Mouse (Mus musculus): ENCODE data around the gene Sult1c2. TPM values are rescaled to one million over a fixed set of nuclear protein-coding genes. Genes with fewer than 3 reads are reported as not detected.
"Not testable (repeated sequence)": the region's sequence is repeated elsewhere in the genome, so short reads cannot be mapped to it uniquely, and the experiment has no call there.

The Sult1c2 gene
- total RNA-seq (2021): not detected
- long read RNA-seq, experiment 1: 0 reads
- long read RNA-seq, experiment 2: 0 reads

DNA sequence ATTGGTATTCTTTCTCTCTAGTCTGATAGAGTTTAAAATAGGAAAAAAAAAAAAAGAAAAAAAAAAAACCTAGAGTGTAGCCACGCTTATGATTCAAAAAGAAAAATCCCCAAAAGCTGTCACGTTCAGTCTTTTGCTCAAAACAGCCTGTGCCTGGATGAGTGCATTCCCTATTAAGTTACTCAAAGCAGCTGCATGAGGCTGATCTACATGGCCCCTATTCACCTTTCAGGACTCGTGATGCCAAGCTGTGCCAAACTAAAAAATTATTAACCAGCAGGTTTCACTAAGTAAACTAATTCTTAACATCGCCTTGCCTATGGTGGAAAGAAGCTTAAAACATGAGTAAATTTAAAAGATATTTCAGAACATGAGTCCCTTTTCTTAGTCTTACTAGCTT lies at the start of gene Sult1c2:
Sult1c2 (minus strand) TSS at position 134 of the 400 bp plus-strand sequence.
- no peak for DNase-seq (ENCODE audit: low spot score)

DNA sequence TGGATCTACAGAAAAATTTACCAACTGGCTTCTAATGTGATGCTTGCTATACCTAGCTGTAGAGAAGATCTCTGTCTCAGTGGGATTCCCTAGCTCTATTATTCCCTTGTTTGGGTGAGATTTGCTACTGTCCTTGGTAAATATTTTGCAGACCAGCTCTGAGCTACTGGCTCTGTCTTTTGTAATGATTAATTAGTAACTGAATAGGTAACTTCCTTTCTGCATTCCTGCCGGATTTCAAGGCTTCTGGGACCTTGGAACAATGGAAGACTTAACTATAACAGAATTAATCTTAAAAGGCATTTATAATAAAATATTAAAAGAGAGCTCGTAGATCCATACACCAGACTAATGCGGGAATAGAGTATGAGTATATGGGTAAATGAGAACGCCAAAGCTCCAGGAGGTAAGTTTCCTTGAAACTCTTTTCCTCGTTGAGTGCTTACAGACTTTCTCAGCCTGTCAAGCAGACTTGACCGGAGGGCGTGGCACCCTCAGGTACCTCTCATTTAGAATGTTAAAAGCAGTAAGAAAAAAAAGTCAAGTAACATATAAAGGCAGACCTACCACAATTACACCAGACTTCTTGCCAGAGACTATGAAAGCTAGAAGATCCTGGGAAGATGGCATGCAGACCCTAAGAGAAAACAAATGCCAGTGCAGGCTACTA lies 33.0 kb upstream of the Sult1c2 start:
- DNase-seq (ENCODE audit: low spot score): not testable (repeated sequence)

DNA sequence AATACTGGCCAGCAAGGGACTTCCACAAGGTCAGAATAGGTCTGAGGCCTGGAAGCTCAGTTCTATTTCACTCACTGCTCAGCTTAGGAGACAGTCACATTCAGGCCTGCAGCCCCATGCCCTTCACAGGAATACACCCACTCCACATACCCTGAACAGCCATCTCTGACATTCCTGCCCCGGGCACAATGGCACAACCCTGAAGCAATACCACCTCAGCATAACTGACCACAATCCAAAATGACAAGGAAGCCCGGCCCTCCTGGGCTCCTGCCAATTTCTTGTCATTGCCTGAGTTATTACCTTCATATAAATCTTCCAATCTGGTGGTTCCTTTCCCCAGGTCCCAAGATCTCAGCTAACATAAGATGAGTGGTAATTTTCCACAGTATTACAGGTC lies 28.3 kb upstream of the Sult1c2 start:
- no peak for DNase-seq (ENCODE audit: low spot score)

DNA sequence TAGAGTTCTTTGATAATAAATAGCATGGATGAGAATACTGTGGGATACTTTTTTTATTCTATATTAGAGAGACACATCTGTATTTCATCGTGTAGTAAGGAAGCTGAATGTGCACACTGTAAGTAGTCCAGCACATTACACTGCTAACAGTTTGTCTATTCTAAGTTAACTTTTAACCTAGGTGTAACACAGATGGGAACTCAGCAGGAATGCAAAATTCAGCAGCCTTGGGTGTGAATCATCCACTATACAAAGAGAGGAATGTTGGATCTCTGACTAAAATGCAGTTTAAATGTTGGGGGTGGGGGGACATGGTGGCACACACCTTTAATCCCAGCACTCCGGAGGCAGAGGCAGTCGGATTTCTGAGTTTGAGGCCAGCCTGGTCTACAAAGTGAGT lies 26.1 kb upstream of the Sult1c2 start:
- DNase-seq (ENCODE audit: low spot score): no peak

DNA sequence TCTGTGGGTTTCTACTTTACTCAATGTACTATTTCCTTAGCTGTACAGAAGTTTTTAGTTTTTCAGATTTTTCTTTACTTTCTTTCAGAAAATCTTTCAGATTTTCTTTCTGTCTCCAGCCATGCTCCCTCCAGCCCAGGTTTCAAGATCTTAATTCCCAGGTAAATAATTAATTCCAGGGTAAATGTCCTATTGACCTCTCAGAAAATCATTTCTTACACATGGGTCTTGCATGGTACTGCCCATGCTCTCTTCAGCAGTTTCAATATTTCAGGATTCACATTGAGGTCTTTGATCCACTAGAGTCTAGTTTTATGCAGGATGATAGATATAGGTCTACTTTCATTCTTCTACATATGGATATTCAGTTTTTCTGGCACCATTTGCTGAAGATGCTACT lies 23.8 kb upstream of the Sult1c2 start:
- DNase-seq (ENCODE audit: low spot score): no peak

DNA sequence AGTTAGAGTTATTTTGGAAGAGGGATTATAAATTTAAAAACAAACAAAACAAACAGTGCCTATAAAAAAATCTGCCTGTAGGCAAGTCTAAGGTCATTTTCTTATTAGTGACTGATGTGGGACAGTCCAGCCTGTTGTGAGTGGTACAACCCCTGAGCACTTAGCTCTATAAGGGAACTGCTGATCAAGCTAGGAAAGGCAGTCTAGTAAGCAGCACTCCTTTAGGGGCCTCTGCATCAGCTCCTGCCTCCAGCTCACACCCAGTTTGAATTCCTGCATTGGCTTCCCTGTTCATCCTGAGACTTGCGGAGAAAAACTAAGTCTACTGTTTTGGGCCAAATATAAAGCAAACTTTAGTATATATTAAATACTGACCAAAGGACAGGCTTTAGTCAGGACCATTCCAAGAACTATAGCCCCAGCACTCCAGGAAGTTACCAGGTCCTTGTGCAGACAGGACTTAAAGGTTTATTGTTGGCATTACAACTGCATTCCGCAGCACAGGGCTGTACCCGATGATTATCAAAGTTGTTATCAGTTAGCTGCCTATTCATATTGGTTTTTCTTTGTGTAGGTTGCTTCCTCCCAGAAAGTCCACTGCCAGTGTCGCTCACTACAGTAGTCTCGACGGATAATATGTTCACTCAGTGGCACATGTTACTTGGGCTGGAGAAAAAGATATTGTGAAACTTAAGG lies 19.3 kb upstream of the Sult1c2 start:
- DNase-seq (ENCODE audit: low spot score): no peak

DNA sequence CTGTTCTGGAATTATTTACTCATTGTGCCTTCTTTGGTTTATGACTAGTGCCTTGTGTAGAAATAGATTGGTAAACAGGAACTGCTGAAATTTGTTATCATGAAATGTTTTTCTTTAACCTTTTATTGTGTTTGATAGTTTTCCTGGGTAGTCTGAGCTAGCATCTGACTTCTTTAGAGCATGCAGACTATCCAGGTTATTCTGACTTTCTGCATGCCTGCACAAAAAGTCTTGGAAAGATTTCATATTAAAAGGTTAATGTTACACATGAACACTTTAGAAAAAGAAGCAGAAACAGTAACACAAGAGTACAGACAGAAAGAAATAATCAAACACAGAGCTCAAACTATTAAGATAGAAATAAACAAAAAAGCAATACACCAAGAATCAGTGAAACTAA lies 14.4 kb upstream of the Sult1c2 start:
- no peak for DNase-seq (ENCODE audit: low spot score)

DNA sequence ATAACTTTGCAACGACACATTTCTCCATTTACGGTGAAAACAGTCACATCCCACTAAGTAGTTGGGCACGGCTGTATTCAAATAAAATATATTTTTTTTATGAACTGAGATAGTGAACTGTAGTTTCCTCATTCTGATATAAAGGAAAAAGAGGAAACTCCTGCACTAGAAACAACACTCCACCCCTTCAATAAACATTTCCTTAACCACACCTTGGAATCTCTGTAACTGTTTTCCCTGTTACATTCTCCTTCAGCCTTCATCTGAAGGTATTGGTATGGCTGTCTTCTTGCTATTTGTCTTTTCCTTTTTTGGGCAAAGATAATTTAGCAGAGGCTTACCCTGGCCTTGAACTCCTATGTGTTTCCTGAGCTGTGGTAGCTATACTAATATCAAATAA lies 8.9 kb upstream of the Sult1c2 start:
- no peak for DNase-seq (ENCODE audit: low spot score)

DNA sequence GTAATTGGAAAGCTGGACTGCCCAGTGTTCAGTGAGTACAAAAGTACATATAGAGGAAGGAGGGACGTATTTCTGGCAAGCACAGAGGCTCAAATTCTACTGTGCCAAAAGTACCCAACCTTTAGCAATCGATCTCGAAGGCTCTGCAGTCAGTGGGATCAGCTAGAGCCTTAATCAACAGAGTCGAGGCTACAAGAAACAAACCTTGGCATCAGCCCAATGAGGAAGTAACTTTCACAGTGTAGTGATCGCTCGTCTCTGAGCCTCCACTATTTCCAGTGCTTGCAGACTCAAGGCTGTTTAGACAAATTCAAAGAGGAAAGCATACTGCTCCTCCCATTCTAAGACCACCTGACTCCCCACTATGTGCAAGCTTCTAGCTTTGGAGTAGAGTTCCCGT lies 343 bp downstream of the Sult1c2 start:
- no peak for DNase-seq (ENCODE audit: low spot score)

DNA sequence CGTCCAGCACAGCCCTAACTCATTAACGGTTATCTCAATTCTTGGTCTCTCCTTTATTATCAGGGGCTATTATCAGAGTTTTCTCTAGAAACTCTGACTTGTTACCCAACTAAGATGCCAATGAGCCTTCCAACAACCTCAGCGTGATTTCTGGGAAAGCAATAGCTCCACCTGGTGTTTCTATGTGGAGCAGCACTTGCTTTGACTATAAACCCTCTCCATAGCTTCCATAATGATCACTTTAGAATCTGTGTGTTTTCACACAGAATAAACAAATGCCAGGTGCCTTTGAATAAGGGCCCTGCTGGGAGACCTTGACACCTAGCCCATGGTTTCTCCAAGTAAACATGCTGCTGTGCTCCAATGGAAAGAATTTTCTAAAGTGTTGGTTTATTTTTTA lies 12.8 kb downstream of the Sult1c2 start:
- DNase-seq (ENCODE audit: low spot score): peak; percentile 3

DNA sequence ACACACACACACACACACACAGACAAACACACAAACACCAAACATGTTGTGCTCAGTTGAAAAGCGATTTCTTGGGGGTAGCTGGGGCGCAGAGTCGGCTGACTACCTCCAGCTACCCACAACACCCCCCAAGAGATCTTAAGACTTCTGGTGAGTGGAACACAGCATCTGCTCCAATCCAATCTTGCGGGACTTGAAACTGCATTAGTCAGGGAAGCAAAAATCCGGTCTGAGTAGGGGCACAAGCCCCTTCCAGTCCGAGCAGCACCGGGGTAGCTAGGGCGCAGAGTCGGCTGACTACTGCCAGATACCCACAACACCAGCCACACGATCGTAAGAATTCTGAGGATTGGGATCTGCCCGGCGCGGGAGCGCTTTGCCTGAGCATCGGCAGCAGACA lies 42.2 kb downstream of the Sult1c2 start:
- DNase-seq (ENCODE audit: low spot score): not testable (repeated sequence)

DNA sequence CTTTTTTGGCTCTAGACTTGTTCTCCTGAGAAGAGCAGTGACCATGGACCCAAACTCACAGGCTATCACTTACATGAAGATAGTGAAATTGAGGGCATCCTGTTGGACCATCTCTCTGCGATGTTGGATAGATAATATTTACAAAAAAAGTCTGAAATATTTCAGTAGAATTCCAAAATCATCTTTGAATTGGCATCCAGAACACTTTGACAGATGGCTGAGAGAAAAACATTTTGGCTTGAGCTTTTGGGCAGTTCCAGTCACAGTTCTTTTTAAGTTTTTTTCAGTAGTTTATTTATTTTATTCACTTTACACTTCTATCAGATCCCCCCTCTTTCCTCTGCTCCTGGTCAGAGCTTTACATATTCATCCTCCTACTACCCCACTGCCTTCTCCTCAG lies 62.8 kb downstream of the Sult1c2 start:
- no peak for DNase-seq (ENCODE audit: low spot score)

Other genes starting within 250 kb of the Sult1c2 start
- not detected for gene Sgo1, start 157.0 kb downstream of the Sult1c2 start, total RNA-seq (2021)
- gene Sult1c1, start 144.3 kb upstream of the Sult1c2 start, total RNA-seq (2021): not detected

Data from gastrocnemius, adult 18-20 months (tissue).